Mouse (Mus musculus): ENCODE results near the gene Bcdin3d. TPM values are rescaled to one million over a fixed set of nuclear protein-coding genes. Genes with fewer than 3 reads are reported as not detected.

The Bcdin3d gene
- 1 to 10 TPM; 5.0 TPM for total RNA-seq (2021)
- long read RNA-seq, full-length matches to known transcripts: 4 of 4 reads
- long read RNA-seq, partial matches to known transcripts: 0 of 4 reads
- long read RNA-seq, other reads (novel, unspliced or antisense): 0 of 4 reads

GRCm38 (mm10) chr15:99474576-99474926 lies at the start of gene Bcdin3d:
Gene Bcdin3d, minus strand, starts transcription at chr15:99474730.
- DNase-seq (ENCODE audit: low spot score in 2 of 2): peak; percentile 80 to 85

- no peak for DNase-seq (ENCODE audit: low spot score in 2 of 2)
These were observed 45.8 kb upstream of the Bcdin3d start for GRCm38 (mm10) chr15:99520306-99520705.

GRCm38 (mm10) chr15:99519626-99520025 lies 45.1 kb upstream of the Bcdin3d start:
- no peak for DNase-seq (ENCODE audit: low spot score in 2 of 2)

- DNase-seq (ENCODE audit: low spot score in 2 of 2): no peak
These were observed 43.2 kb upstream of the Bcdin3d start for GRCm38 (mm10) chr15:99517715-99518114.

GRCm38 (mm10) chr15:99516715-99517114 lies 42.2 kb upstream of the Bcdin3d start:
- no peak for DNase-seq (ENCODE audit: low spot score in 2 of 2)

- DNase-seq (ENCODE audit: low spot score in 2 of 2): no peak
These were observed 37.4 kb upstream of the Bcdin3d start for GRCm38 (mm10) chr15:99511797-99512525.

- no peak for DNase-seq (ENCODE audit: low spot score in 2 of 2)
These were observed 36.1 kb upstream of the Bcdin3d start for GRCm38 (mm10) chr15:99510621-99511020.

- DNase-seq (ENCODE audit: low spot score in 2 of 2): no peak
These were observed 35.3 kb upstream of the Bcdin3d start for GRCm38 (mm10) chr15:99509840-99510239.

GRCm38 (mm10) chr15:99505324-99506095 lies 31.0 kb upstream of the Bcdin3d start:
- peak in 1 of 2 experiments; percentile 1 for DNase-seq (ENCODE audit: low spot score in 2 of 2)

- DNase-seq (ENCODE audit: low spot score in 2 of 2): peak in 1 of 2 experiments; percentile 1
These were observed 28.7 kb upstream of the Bcdin3d start for GRCm38 (mm10) chr15:99503256-99503655.

GRCm38 (mm10) chr15:99502311-99502831 lies 27.8 kb upstream of the Bcdin3d start:
- DNase-seq (ENCODE audit: low spot score in 2 of 2): peak in 1 of 2 experiments; percentile 57

GRCm38 (mm10) chr15:99501292-99502260 lies 27.0 kb upstream of the Bcdin3d start:
- DNase-seq (ENCODE audit: low spot score in 2 of 2): peak; percentile 44 to 67

- peak in 1 of 2 experiments; percentile 6 for DNase-seq (ENCODE audit: low spot score in 2 of 2)
These were observed 25.8 kb upstream of the Bcdin3d start for GRCm38 (mm10) chr15:99500320-99500719.

- peak in 1 of 2 experiments; percentile 6 for DNase-seq (ENCODE audit: low spot score in 2 of 2)
These were observed 25.2 kb upstream of the Bcdin3d start for GRCm38 (mm10) chr15:99499726-99500125.

GRCm38 (mm10) chr15:99498781-99499180 lies 24.3 kb upstream of the Bcdin3d start:
- DNase-seq (ENCODE audit: low spot score in 2 of 2): peak in 1 of 2 experiments; percentile 10

GRCm38 (mm10) chr15:99498356-99498755 lies 23.8 kb upstream of the Bcdin3d start:
- no peak for DNase-seq (ENCODE audit: low spot score in 2 of 2)

GRCm38 (mm10) chr15:99497527-99498242 lies 23.2 kb upstream of the Bcdin3d start:
- DNase-seq (ENCODE audit: low spot score in 2 of 2): peak; percentile 46 to 75

- peak in 1 of 2 experiments; percentile 83 for DNase-seq (ENCODE audit: low spot score in 2 of 2)
These were observed 22.5 kb upstream of the Bcdin3d start for GRCm38 (mm10) chr15:99497061-99497460.

- DNase-seq (ENCODE audit: low spot score in 2 of 2): no peak
These were observed 10.2 kb upstream of the Bcdin3d start for GRCm38 (mm10) chr15:99484745-99485144.

- no peak for DNase-seq (ENCODE audit: low spot score in 2 of 2)
These were observed 1.3 kb upstream of the Bcdin3d start for GRCm38 (mm10) chr15:99475814-99476213.

Measured in layer of hippocampus, adult 18-20 months (tissue).